Mouse (Mus musculus) kidney, postnatal 0 days (tissue): ENCODE measurements around the gene Grhpr. TPM values are rescaled to one million over a fixed set of nuclear protein-coding genes. Genes with fewer than 3 reads are reported as not detected.
"Not testable (repeated sequence)": the region's sequence is repeated elsewhere in the genome, so short reads cannot be mapped to it uniquely, and the experiment has no call there.

Source experiments
- ATAC-seq: fragments of 200-750 bp; cut with Nextera tagmentation; replicated peaks from 2 replicates; pipeline ENCODE4 v1.8.0; 2017; ENCODE audit warnings: low read depth, moderate number of reproducible peaks, moderate TSS enrichment, moderate library complexity; ENCODE audit not compliant: low FRiP score
- DNase-seq: peaks from one replicate; pipeline ENCODE4 v3.0.0-alpha.2; 2016; ENCODE audit warnings: low spot score
- H3K27ac ChIP-seq: fragments of 300-500 bp; sonication (generic); 2 replicates; pipeline ENCODE4 v1.5.1; 2014; ENCODE audit warnings: mild to moderate bottlenecking
- H3K27me3 ChIP-seq: fragments of 300-500 bp; sonication (generic); 2 replicates; pipeline ENCODE4 v1.6.1; 2014; ENCODE audit warnings: low read length, mixed read lengths; ENCODE audit not compliant: insufficient read depth
- H3K36me3 ChIP-seq: fragments of 300-500 bp; sonication (generic); 2 replicates; pipeline ENCODE4 v1.6.1; 2014; ENCODE audit warnings: low read length, mixed read lengths; ENCODE audit not compliant: insufficient read depth
- H3K4me1 ChIP-seq: fragments of 300-500 bp; sonication (generic); replicated peaks from 2 replicates; pipeline ENCODE4 v1.6.1; 2014; ENCODE audit warnings: antibody characterized with exemption, low read length, mixed read lengths; ENCODE audit not compliant: insufficient read depth
- H3K4me2 ChIP-seq: fragments of 300-500 bp; sonication (generic); 2 replicates; pipeline ENCODE4 v1.6.1; 2014; ENCODE audit warnings: mild to moderate bottlenecking, low read length, moderate library complexity, mixed read lengths
- H3K4me3 ChIP-seq: fragments of 300-500 bp; sonication (generic); replicated peaks from 2 replicates; pipeline ENCODE4 v1.5.1; 2014; ENCODE audit warnings: low read depth, low read length
- H3K9ac ChIP-seq: fragments of 300-500 bp; sonication (generic); 2 replicates; pipeline ENCODE4 v1.6.1; 2014; ENCODE audit warnings: low read depth, low read length
- H3K9me3 ChIP-seq: fragments of 300-500 bp; sonication (generic); replicated peaks from 2 replicates; pipeline ENCODE4 v1.6.1; 2016; ENCODE audit warnings: low read length, inconsistent platforms, mixed read lengths
- CTCF ChIP-seq: IDR thresholded peaks from 2 replicates; pipeline ENCODE4 v1.5.1; 2016; ENCODE audit warnings: antibody characterized with exemption, low read depth, mild to moderate bottlenecking, moderate library complexity
- WGBS: fragments of 180-500 bp; shearing (Covaris S2); extraction: QIAGEN DNeasy Blood & Tissue Kit; methylation state at CpG from one replicate; pipeline ENCODE4 v1.1.7; 2014; 5-methylcytosine and 5-hydroxymethylcytosine counted together
- polyA plus RNA-seq: library from polyadenylated mRNA; unstranded; fragments of >200 nt; fragmentation: Nextera tagmentation; extraction: Ambion mirVana; gene quantifications from 2 replicates; pipeline ENCODE4 v1.2.1, GENCODE M21; 2015

Grhpr gene
- polyA plus RNA-seq, 1 experiment from 2014 or later: 131 TPM

DNA sequence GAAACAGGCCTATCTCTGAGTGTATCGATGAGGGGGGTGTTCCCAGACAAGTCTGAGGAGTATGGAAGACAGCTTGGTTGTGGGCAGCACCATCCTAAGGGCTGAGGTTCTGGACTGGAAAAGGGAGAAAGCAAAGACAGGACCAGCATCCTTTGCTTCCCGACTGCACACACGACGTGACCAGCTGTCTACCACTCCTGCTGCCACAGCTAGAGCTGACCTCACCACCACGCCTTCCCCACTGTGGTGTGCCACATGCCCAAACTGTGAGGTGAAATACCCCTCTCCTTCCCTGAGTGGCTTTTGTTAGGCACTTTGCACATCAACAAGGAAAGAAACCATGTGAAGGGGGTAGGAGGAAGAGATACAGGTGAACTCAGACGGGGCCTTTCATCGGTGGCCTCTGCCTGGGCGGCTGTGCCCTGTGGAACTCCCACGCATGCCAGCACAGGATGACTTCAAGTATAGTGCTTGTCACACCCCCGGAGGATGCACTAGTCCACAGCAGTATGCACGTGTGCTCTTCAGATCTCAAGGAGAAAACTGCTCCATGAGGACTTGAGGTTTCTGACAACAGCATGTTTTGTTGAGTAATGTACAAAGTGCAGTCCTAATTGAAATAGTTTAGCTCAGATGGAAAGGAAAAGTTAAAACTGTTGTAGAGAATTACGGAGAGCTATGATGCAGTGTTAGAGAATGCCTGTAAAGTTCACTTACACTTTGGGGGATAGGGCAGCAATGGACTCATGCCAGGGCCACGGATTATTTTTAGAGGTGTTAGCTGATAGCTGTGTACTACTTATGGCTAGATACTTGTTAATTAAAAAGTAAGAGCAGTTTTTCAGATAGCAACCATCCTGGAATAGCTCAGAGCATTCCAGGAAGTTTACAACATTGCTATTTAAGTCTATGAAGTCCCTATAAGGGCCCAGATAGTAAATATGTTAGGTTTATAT, 56.5 kb downstream of the Grhpr start:
- Histone ChIP-seq H3K4me1 (0 out of 2 replicates have a peak, but pooled peaks cover 6% of the 10 kb centered on the region), H3K9me3 (no peaks in the 10 kb centered on the region), H3K4me2 (no peak overlapping the region), H3K36me3 (0 out of 2 replicates have a peak, but pooled peaks cover 5% of the 10 kb centered on the region), H3K27ac (no peak overlapping the region), H3K27me3 (no peaks in the 10 kb centered on the region), H3K4me3 (no peak overlapping the region), H3K9ac (no peak overlapping the region)
- DNase-seq (peak; percentile 16), ATAC-seq (0 out of 2 replicates have a peak, but pooled peaks have one; percentile 48)
- 69% methylated on average over 13 of the region's 13 CpGs for WGBS
- no peak for TF ChIP-seq CTCF

DNA sequence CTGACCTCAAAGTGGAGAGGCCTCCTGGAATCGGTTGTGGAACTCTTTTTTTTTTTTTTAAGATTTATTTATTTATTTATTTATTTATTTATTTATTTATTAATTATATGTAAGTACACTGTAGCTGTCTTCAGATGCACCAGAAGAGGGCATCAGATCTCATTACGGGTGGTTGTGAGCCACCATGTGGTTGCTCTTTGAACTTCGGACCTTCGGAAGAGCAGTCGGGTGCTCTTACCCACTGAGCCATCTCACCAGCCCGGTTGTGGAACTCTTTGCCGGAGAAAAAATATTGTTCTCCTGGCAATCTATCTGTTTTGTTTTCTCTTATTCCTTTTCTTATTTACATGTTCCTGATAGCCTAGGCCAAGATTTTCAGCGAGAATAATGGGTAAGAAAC, 57.7 kb downstream of the Grhpr start:
- not testable (repeated sequence) for ATAC-seq, DNase-seq, H3K27me3 ChIP-seq, H3K4me1 ChIP-seq, H3K4me3 ChIP-seq, H3K9ac ChIP-seq, H3K27ac ChIP-seq, H3K36me3 ChIP-seq, H3K4me2 ChIP-seq, H3K9me3 ChIP-seq
- 61% methylated on average over 8 of the region's 8 CpGs for WGBS
- peak; percentile 41 for TF ChIP-seq CTCF

DNA sequence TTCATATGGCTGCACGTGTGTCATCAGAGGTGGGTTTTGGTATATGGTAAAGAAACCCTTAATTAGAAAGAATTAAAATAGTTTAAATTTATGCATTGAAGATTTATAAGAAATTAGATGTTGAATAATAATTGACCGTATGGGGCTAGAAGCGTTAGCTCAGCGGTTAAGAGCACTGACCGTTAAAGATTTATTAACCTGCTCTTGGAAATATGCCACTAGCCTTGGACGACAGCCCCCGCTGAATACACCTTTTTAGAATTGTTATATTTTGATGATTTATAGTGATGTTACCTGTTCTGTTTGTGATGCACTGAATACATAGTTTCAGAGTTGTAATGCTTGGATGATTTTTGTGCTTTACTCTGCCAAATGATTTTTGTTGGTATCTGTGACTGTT, 58.4 kb downstream of the Grhpr start:
- H3K4me2 ChIP-seq, H3K4me3 ChIP-seq, H3K9ac ChIP-seq, H3K27ac ChIP-seq, H3K4me1 ChIP-seq, H3K9me3 ChIP-seq, DNase-seq, ATAC-seq, H3K27me3 ChIP-seq: not testable (repeated sequence)
- H3K36me3 ChIP-seq: peaks cover 12% of the 10 kb centered on the region; the same call in 1 of the 2 replicates
- WGBS: 62% methylated on average over 7 of the region's 7 CpGs

Other genes with a start within 250 kb of the Grhpr start
- 37.5 and 40.1 TPM in 2 replicates for gene Zcchc7, start 225.5 kb upstream of the Grhpr start, polyA plus RNA-seq
- gene Zbtb5, start 31.0 kb downstream of the Grhpr start, polyA plus RNA-seq: 18.5 and 19.2 TPM in 2 replicates
- 33.2 and 33.4 TPM in 2 replicates for gene Polr1e, start 37.2 kb downstream of the Grhpr start, polyA plus RNA-seq
- 10.7 and 10.9 TPM in 2 replicates for gene Fbxo10, start 103.2 kb downstream of the Grhpr start, polyA plus RNA-seq
- gene Tomm5, start 126.7 kb downstream of the Grhpr start, polyA plus RNA-seq: 313 and 347 TPM in 2 replicates
- 0.27 and 0.30 TPM in 2 replicates for gene Frmpd1, start 203.5 kb downstream of the Grhpr start, polyA plus RNA-seq